In genomic region chr2:155050504-155051236, GRCm38 (mm10) we compare ENCODE assay signal across 7 mouse cellular contexts. TPM values are rescaled to one million over a fixed set of nuclear protein-coding genes. Genes with fewer than 3 reads are reported as not detected.
A peak's percentile ranks its signal among the peaks of the same experiment; 100 is the strongest.
DNase-seq lines count a peak whose midpoint lies in the region; ATAC-seq lines count a peak whose summit lies in the region.

No protein-coding gene starts in this region.

- peak; percentile 86 for ATAC-seq in limb, embryonic 11.5 days (ENCODE audit: insufficient number of reproducible peaks, low FRiP score, low TSS enrichment, low read depth)
- ATAC-seq in midbrain, embryonic 14.5 days (ENCODE audit: low FRiP score, low TSS enrichment), result peak; percentile 97

- no peaks in the 10 kb centered on the region for H3K9me3 ChIP-seq in embryonic facial prominence, embryonic 10.5 days
- no peaks in the 10 kb centered on the region for H3K9me3 ChIP-seq in limb, embryonic 11.5 days (ENCODE audit: control insufficient read depth, low read length)
- H3K9me3 ChIP-seq in midbrain, embryonic 14.5 days (ENCODE audit: control insufficient read depth, low read length), result no peaks in the 10 kb centered on the region

- DNase-seq in adrenal gland, postnatal 10 days, result peak; percentile 98
- peak; percentile 97 for DNase-seq in embryonic facial prominence, embryonic 10.5 days (ENCODE audit: low spot score)
- DNase-seq in heart, adult 11 months, result peak; percentile 99
- peak; percentile 95 for DNase-seq in kidney, adult 18-20 months
- peak; percentile 97 for DNase-seq in limb, embryonic 11.5 days (ENCODE audit: low spot score)
- DNase-seq in midbrain, embryonic 14.5 days, result peak; percentile 100
- peak; percentile 93 to 95 for DNase-seq in spleen, adult 18-20 months

- no peaks in the 10 kb centered on the region for H3K36me3 ChIP-seq in embryonic facial prominence, embryonic 10.5 days (replicated peaks)
- no peaks in the 10 kb centered on the region for H3K36me3 ChIP-seq in limb, embryonic 11.5 days (ENCODE audit: control insufficient read depth, insufficient read depth, low read length)
- H3K36me3 ChIP-seq in midbrain, embryonic 14.5 days (ENCODE audit: control insufficient read depth, insufficient read depth, low read length), result no peaks in the 10 kb centered on the region

- under 1% methylated on average over 45 of the region's 45 CpGs for whole genome bisulfite sequencing in embryonic facial prominence, embryonic 10.5 days
- 1% methylated on average over 45 of the region's 45 CpGs for WGBS in limb, embryonic 11.5 days
- WGBS in midbrain, embryonic 14.5 days, result under 1% methylated on average over 45 of the region's 45 CpGs

- peaks cover 35% of the 10 kb centered on the region for H3K4me1 ChIP-seq in embryonic facial prominence, embryonic 10.5 days
- peaks cover 20% of the 10 kb centered on the region for H3K4me1 ChIP-seq in limb, embryonic 11.5 days (ENCODE audit: control insufficient read depth, insufficient read depth, low read length)
- peaks cover 5% of the 10 kb centered on the region; the same call in 1 of the 2 replicates for H3K4me1 ChIP-seq in midbrain, embryonic 14.5 days (ENCODE audit: control insufficient read depth, insufficient read depth, low read length)

- no peaks in the 10 kb centered on the region for H3K27me3 ChIP-seq in embryonic facial prominence, embryonic 10.5 days (replicated peaks; ENCODE audit: low read depth, poor library complexity, severe bottlenecking)
- H3K27me3 ChIP-seq in limb, embryonic 11.5 days (ENCODE audit: control insufficient read depth, insufficient read depth, low read length), result no peaks in the 10 kb centered on the region
- no peaks in the 10 kb centered on the region for H3K27me3 ChIP-seq in midbrain, embryonic 14.5 days (ENCODE audit: control insufficient read depth, insufficient read depth, low read length)

- H3K27ac ChIP-seq in embryonic facial prominence, embryonic 10.5 days (replicated peaks), result peak overlapping the region; percentile 92
- H3K27ac ChIP-seq in limb, embryonic 11.5 days (replicated peaks; ENCODE audit: low read depth, low read length), result 0 out of 2 replicates have a peak overlapping the region, but pooled peaks have one; percentile 23
- H3K27ac ChIP-seq in midbrain, embryonic 14.5 days (replicated peaks; ENCODE audit: low read depth, low read length), result peak overlapping the region; percentile 92

- H3K4me3 ChIP-seq in embryonic facial prominence, embryonic 10.5 days, result peak overlapping the region; percentile 72
- H3K4me3 ChIP-seq in limb, embryonic 11.5 days (ENCODE audit: low read depth, low read length), result peak overlapping the region; percentile 44
- H3K4me3 ChIP-seq in midbrain, embryonic 14.5 days (replicated peaks; ENCODE audit: low read depth, low read length), result peak overlapping the region; percentile 48

- peak overlapping the region; percentile 47 for H3K9ac ChIP-seq in limb, embryonic 11.5 days (ENCODE audit: low read length)
- peak overlapping the region; percentile 80 for H3K9ac ChIP-seq in midbrain, embryonic 14.5 days (replicated peaks; ENCODE audit: low read length)

- peak overlapping the region; percentile 75 for H3K4me2 ChIP-seq in limb, embryonic 11.5 days (ENCODE audit: low read depth, severe bottlenecking)
- H3K4me2 ChIP-seq in midbrain, embryonic 14.5 days (ENCODE audit: low read length), result peak overlapping the region; percentile 66

RNA-seq across cellular contexts. Expression of gene Ahcy, which starts 23.6 kb away (rescaled TPM):
- 10 to 100 TPM; 57.4 to 91.2 TPM for total RNA-seq in adrenal gland, postnatal 10 days (2021)
- 105 and 109 TPM in 2 replicates for polyA plus RNA-seq in embryonic facial prominence, embryonic 10.5 days (2016; fragmentation: Nextera tagmentation; extraction: Ambion mirVana)
- polyA plus RNA-seq in limb, embryonic 11.5 days (2014; fragmentation: Nextera tagmentation; extraction: Ambion mirVana), result 122 and 127 TPM in 2 replicates
- 35.9 and 41.8 TPM in 2 replicates for polyA plus RNA-seq in midbrain, embryonic 14.5 days (2014; fragmentation: Nextera tagmentation; extraction: Ambion mirVana)

RNA-seq across cellular contexts. Expression of gene Gm14226, which starts 32.6 kb away (rescaled TPM):
- 10 to 100 TPM; 25.9 to 37.2 TPM for total RNA-seq in adrenal gland, postnatal 10 days (2021)
- polyA plus RNA-seq in embryonic facial prominence, embryonic 10.5 days (2016; fragmentation: Nextera tagmentation; extraction: Ambion mirVana), result 0.88 and 1.3 TPM in 2 replicates
- polyA plus RNA-seq in limb, embryonic 11.5 days (2014; fragmentation: Nextera tagmentation; extraction: Ambion mirVana), result 10.2 and 13.0 TPM in 2 replicates
- polyA plus RNA-seq in midbrain, embryonic 14.5 days (2014; fragmentation: Nextera tagmentation; extraction: Ambion mirVana), result 0.11 and 0.22 TPM in 2 replicates

Comparison
In these comparisons a context has a peak if more than half of its experiments do, and no peak if none do; other contexts are left out.
1. Peak in every context shown above with its lines: DNase-seq, ATAC-seq, H3K4me3 ChIP-seq and H3K27ac ChIP-seq.
2. H3K27ac ChIP-seq: peak in every context shown above with its lines; median percentile 92 in embryonic facial prominence, embryonic 10.5 days; 92 in midbrain, embryonic 14.5 days; 23 in limb, embryonic 11.5 days.